Mouse (Mus musculus): ENCODE measurements around the gene Lonp2.
A peak's percentile ranks its signal among the peaks of the same experiment; 100 is the strongest.

The Lonp2 gene

GRCm38 (mm10) chr8:86623911-86624731, at the start of gene Lonp2:
Gene Lonp2 (plus strand): TSS chr8:86624043.
- DNase-seq (ENCODE audit: low spot score) = peak; percentile 99

- no peak for DNase-seq (ENCODE audit: low spot score)
These were observed 46.3 kb upstream of the Lonp2 start for GRCm38 (mm10) chr8:86577547-86577946.

- DNase-seq (ENCODE audit: low spot score) = peak; percentile 15
These were observed 45.8 kb upstream of the Lonp2 start for GRCm38 (mm10) chr8:86578076-86578475.

GRCm38 (mm10) chr8:86578693-86579092, 45.1 kb upstream of the Lonp2 start:
- peak; percentile 26 for DNase-seq (ENCODE audit: low spot score)

- no peak for DNase-seq (ENCODE audit: low spot score)
These were observed 43.4 kb upstream of the Lonp2 start, which contains the start of gene Abcc12 for GRCm38 (mm10) chr8:86580458-86580857. Gene Abcc12 (minus strand): TSS chr8:86580686.

GRCm38 (mm10) chr8:86581921-86582331, 41.9 kb upstream of the Lonp2 start:
- no peak for DNase-seq (ENCODE audit: low spot score)

- DNase-seq (ENCODE audit: low spot score) = peak; percentile 83
These were observed 38.7 kb upstream of the Lonp2 start for GRCm38 (mm10) chr8:86585118-86585517.

- peak; percentile 75 for DNase-seq (ENCODE audit: low spot score)
These were observed 38.3 kb upstream of the Lonp2 start for GRCm38 (mm10) chr8:86585532-86585931.

- no peak for DNase-seq (ENCODE audit: low spot score)
These were observed 37.8 kb upstream of the Lonp2 start for GRCm38 (mm10) chr8:86586058-86586457.

- DNase-seq (ENCODE audit: low spot score) = no peak
These were observed 37.2 kb upstream of the Lonp2 start for GRCm38 (mm10) chr8:86586642-86587041.

GRCm38 (mm10) chr8:86588338-86588737, 35.5 kb upstream of the Lonp2 start:
- no peak for DNase-seq (ENCODE audit: low spot score)

- DNase-seq (ENCODE audit: low spot score) = no peak
These were observed 30.7 kb upstream of the Lonp2 start for GRCm38 (mm10) chr8:86593099-86593498.

- no peak for DNase-seq (ENCODE audit: low spot score)
These were observed 29.6 kb upstream of the Lonp2 start for GRCm38 (mm10) chr8:86594159-86594796.

GRCm38 (mm10) chr8:86595671-86596070, 28.2 kb upstream of the Lonp2 start:
- DNase-seq (ENCODE audit: low spot score) = no peak

GRCm38 (mm10) chr8:86597681-86598080, 26.2 kb upstream of the Lonp2 start:
- no peak for DNase-seq (ENCODE audit: low spot score)

GRCm38 (mm10) chr8:86599299-86599698, 24.5 kb upstream of the Lonp2 start:
- no peak for DNase-seq (ENCODE audit: low spot score)

- no peak for DNase-seq (ENCODE audit: low spot score)
These were observed 23.5 kb upstream of the Lonp2 start for GRCm38 (mm10) chr8:86600311-86600710.

GRCm38 (mm10) chr8:86603174-86603573, 20.7 kb upstream of the Lonp2 start:
- DNase-seq (ENCODE audit: low spot score) = no peak

- DNase-seq (ENCODE audit: low spot score) = no peak
These were observed 19.2 kb upstream of the Lonp2 start for GRCm38 (mm10) chr8:86604676-86605075.

- DNase-seq (ENCODE audit: low spot score) = no peak
These were observed 10.0 kb upstream of the Lonp2 start for GRCm38 (mm10) chr8:86613798-86614197.

- DNase-seq (ENCODE audit: low spot score) = no peak
These were observed 8.6 kb upstream of the Lonp2 start for GRCm38 (mm10) chr8:86615095-86615769.

GRCm38 (mm10) chr8:86617759-86618387, 6.0 kb upstream of the Lonp2 start:
- DNase-seq (ENCODE audit: low spot score) = no peak

Measured in lung, postnatal 25 days (tissue).